Mouse (Mus musculus): ENCODE measurements around the gene Olfr870. TPM values are rescaled to one million over a fixed set of nuclear protein-coding genes. Genes with fewer than 3 reads are reported as not detected.

Olfr870 gene
- not detected for polyA plus RNA-seq (2014; fragmentation: Illumina TruSeq; extraction: RNeasy Lipid Tissue Mini Kit (QIAGEN cat#74804); ENCODE audit: low read depth, low replicate concordance)

DNA sequence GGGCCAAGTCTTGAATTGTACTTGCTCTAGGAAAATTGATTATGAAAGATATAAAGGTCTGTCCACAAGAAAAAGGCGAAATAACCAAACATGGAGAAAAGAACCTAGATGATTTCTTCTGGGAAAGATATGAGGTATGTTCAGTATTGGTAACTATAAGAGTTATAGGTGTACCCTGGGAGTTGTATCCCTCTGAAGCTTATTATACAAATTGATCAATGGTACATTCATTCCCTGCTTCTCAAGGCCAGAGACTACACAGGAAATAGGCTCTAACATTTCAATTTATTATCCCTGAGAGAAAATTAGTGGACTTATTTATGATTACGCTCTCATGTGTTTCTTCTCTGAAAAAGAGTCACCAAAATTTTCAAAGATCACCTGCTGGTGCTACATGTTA, at the start of gene Olfr870:
Gene Olfr870 (minus strand): TSS at position 101 of the 400 bp plus-strand sequence.

DNA sequence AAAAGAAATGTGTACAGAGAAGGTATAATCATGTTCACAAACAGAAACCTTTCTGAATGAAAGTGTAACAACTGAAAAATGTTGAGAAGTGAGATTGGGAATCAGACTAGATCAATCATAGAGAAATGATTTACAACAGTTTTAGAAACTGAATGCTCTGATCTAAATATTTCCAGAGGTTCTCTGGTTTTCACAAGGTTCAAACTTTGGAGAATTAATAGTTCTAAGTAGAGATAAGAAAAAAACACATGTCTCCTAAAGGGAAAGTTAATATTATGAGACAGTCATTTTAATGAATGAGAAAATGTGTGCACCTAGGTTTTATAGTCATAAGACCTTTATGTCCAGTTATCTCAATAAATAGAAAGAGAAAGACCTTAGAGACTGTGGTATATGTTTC, 38.0 kb upstream of the Olfr870 start, which contains the start of gene Olfr871:
Gene Olfr871 (plus strand): TSS at position 301 of the 400 bp plus-strand sequence.

DNA sequence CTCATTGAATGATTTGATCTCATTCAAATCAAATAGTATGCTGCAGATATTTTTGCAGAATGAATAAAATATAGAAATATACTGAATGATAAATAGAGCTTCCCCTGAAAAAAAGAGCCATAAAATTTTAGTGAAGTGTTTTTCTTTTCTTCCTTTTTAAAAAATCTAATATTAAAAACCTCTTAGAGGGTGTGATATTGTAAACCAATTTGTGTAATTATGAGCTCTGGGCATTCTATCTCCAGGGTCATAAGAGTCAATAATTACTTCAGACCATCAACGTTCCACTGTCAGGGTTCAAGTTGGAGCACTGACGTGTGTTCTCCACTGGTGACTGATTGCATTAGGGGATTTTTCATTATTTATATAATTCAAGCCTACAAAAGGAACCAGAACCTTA, 45.1 kb downstream of the Olfr870 start, which contains the start of gene Olfr869:
Gene Olfr869 (plus strand): TSS at position 301 of the 400 bp plus-strand sequence.

Other genes starting within 250 kb of the Olfr870 start
- not detected for gene Olfr866, start 146.0 kb downstream of the Olfr870 start, polyA plus RNA-seq (2014; fragmentation: Illumina TruSeq; extraction: RNeasy Lipid Tissue Mini Kit (QIAGEN cat#74804); ENCODE audit: low read depth, low replicate concordance)
- not detected for gene Olfr867, start 116.5 kb downstream of the Olfr870 start, polyA plus RNA-seq (2014; fragmentation: Illumina TruSeq; extraction: RNeasy Lipid Tissue Mini Kit (QIAGEN cat#74804); ENCODE audit: low read depth, low replicate concordance)
- gene Olfr868, start 75.4 kb downstream of the Olfr870 start, polyA plus RNA-seq (2014; fragmentation: Illumina TruSeq; extraction: RNeasy Lipid Tissue Mini Kit (QIAGEN cat#74804); ENCODE audit: low read depth, low replicate concordance) = not detected
- not detected for gene Olfr869, start 45.0 kb downstream of the Olfr870 start, polyA plus RNA-seq (2014; fragmentation: Illumina TruSeq; extraction: RNeasy Lipid Tissue Mini Kit (QIAGEN cat#74804); ENCODE audit: low read depth, low replicate concordance)
- gene Olfr871, start 38.1 kb upstream of the Olfr870 start, polyA plus RNA-seq (2014; fragmentation: Illumina TruSeq; extraction: RNeasy Lipid Tissue Mini Kit (QIAGEN cat#74804); ENCODE audit: low read depth, low replicate concordance) = not detected
- not detected for gene Olfr872, start 63.1 kb upstream of the Olfr870 start, polyA plus RNA-seq (2014; fragmentation: Illumina TruSeq; extraction: RNeasy Lipid Tissue Mini Kit (QIAGEN cat#74804); ENCODE audit: low read depth, low replicate concordance)
- not detected for gene Olfr39, start 108.3 kb upstream of the Olfr870 start, polyA plus RNA-seq (2014; fragmentation: Illumina TruSeq; extraction: RNeasy Lipid Tissue Mini Kit (QIAGEN cat#74804); ENCODE audit: low read depth, low replicate concordance)
- not detected for gene Olfr873, start 124.5 kb upstream of the Olfr870 start, polyA plus RNA-seq (2014; fragmentation: Illumina TruSeq; extraction: RNeasy Lipid Tissue Mini Kit (QIAGEN cat#74804); ENCODE audit: low read depth, low replicate concordance)
- gene Olfr18, start 162.0 kb upstream of the Olfr870 start, polyA plus RNA-seq (2014; fragmentation: Illumina TruSeq; extraction: RNeasy Lipid Tissue Mini Kit (QIAGEN cat#74804); ENCODE audit: low read depth, low replicate concordance) = not detected
- 17.6 TPM for gene Zfp560, start 211.1 kb upstream of the Olfr870 start, polyA plus RNA-seq (2014; fragmentation: Illumina TruSeq; extraction: RNeasy Lipid Tissue Mini Kit (QIAGEN cat#74804); ENCODE audit: low read depth, low replicate concordance)

All from heart, adult 10 weeks (tissue).